Mouse (Mus musculus) NIH3T3 (cell line): ENCODE data around the gene Klhl9.
A peak's percentile ranks its signal among the peaks of the same experiment; 100 is the strongest.

Source experiments
- DNase-seq: peaks from one replicate; pipeline ENCODE4 v3.0.0-alpha.2; 2012; ENCODE audit warnings: low read depth

Gene Klhl9

GRCm38 (mm10) chr4:88715059-88715458 is 7.2 kb downstream of the Klhl9 start:
- peak; percentile 70 for DNase-seq

DNA sequence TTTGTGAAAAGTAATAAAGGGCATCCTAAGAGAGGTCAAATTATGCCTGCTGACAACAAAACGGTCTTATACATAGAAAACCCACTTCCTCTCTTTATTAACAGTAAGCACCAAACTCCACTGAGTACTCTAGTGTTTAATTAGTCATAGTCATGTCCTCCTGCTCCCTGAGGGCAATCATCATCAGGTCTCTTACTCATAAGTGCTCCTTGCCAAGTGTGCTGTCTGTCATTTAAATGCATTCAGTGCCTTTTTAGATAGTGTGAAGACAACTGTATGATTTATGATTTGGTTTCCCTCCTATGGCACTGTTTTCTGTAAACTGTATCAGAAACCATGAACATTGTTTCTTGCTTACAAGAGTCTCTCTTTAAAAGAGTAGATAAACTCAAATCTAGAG is 8.0 kb downstream of the Klhl9 start:
- DNase-seq = peak; percentile 36

- no peak for DNase-seq
Observed at GRCm38 (mm10) chr4:88707128-88707826, 15.0 kb downstream of the Klhl9 start.

GRCm38 (mm10) chr4:88705924-88706323 is 16.3 kb downstream of the Klhl9 start:
- no peak for DNase-seq

- DNase-seq = no peak
Observed at GRCm38 (mm10) chr4:88699301-88699700, 23.0 kb downstream of the Klhl9 start.

DNA sequence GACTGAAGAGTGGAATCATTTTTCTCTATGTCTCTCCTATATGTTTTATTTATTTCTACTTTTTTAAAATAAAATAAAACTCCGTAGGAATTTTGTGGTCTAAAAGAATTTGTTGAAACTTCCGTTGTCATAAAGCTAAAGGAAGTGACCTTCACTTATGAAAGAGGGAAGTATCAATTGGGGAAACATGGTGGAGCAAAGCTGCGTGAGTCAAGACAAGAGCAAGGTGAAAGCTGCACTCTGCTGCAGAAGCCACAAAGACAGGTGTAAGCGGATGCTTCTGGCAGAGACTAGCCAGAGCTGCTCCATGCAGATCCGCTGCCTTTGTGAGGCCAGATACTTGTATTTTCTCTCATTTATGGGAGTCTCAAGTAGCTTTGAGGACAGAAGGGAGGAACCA is 23.5 kb downstream of the Klhl9 start:
- no peak for DNase-seq

GRCm38 (mm10) chr4:88697753-88698152 is 24.5 kb downstream of the Klhl9 start:
- no peak for DNase-seq

DNA sequence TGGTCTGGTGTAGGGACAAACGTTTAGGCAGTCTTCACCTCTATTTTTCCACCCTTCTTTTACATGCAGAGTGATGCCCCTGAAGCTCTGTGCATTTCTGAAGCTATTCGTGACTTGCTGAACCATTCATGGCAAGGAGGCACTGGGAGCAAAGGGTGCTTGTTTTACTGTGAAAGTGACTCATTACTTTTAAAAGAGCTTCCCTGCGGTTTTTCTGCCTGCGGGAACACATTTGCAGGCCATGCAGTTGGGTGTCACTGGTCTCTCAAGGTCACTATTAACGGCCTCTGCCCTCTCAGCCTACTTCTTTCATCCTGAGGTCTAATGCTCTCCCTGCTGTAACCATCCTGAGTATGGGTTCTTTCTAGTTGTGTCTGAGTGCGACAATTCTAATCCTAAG is 25.2 kb downstream of the Klhl9 start:
- no peak for DNase-seq

GRCm38 (mm10) chr4:88696237-88696884 is 25.9 kb downstream of the Klhl9 start:
- DNase-seq = peak; percentile 90

DNA sequence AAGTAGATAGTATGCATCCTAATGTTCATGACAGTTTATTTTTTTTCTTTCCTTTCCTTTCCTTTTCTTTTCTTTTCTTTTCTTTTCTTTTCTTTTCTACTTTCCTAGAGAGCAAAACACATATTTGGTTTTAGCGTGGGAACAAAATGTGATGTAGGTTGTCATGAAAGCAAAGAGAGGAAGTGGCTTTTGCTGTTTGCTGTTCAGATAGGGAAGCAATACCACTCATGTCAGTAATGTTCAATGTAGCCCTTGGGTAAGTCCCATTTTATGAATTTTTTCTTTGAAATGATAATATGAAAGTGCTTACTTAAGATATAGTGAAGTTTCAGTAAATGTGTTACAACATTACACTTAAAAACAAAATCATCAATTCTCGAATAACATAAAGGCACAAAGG is 28.9 kb downstream of the Klhl9 start:
- DNase-seq = no peak

GRCm38 (mm10) chr4:88692537-88692936 is 29.7 kb downstream of the Klhl9 start:
- DNase-seq = no peak

GRCm38 (mm10) chr4:88691259-88691658 is 31.0 kb downstream of the Klhl9 start, which contains the start of gene Ifnab:
Gene Ifnab (minus strand): TSS chr4:88691359.
- DNase-seq = no peak

DNA sequence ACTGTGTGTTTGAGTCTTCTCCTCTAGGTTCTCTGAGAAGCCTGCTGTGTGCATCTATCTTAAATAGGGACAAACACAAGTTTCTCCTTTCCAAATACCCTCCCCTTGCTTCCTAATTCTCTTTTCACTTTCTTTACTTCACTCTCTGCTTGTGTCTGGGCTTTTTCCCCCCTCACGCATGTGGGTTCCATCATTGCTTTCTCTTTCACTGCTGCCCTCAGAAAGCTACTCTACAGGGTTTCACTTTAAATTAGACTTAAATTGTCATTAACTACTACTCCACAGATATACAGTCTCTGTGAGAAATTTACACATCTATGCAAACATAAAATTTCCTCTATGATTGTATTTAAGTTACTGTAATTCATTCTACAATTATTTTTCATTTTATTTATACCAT is 38.5 kb downstream of the Klhl9 start, which contains the start of gene Ifna2:
Gene Ifna2 (minus strand): TSS at position 101 of the 400 bp plus-strand sequence.
- no peak for DNase-seq

GRCm38 (mm10) chr4:88681353-88681752 is 40.9 kb downstream of the Klhl9 start:
- peak; percentile 17 for DNase-seq

GRCm38 (mm10) chr4:88680362-88680761 is 41.9 kb downstream of the Klhl9 start:
- DNase-seq = peak; percentile 73

GRCm38 (mm10) chr4:88676824-88677223 is 45.4 kb downstream of the Klhl9 start, which contains the start of gene Ifna16:
Gene Ifna16 (minus strand): TSS chr4:88676924.
- no peak for DNase-seq
